Mouse (Mus musculus) midbrain, embryonic 12.5 days (tissue): Measurements from ENCODE around the gene Ang5. TPM values are rescaled to one million over a fixed set of nuclear protein-coding genes. Genes with fewer than 3 reads are reported as not detected.
"Not testable (repeated sequence)": the region's sequence is repeated elsewhere in the genome, so short reads cannot be mapped to it uniquely, and the experiment has no call there.

Experiments used
- ATAC-seq: fragments of 200-750 bp; cut with Nextera tagmentation; 2 replicates; pipeline ENCODE4 v1.8.0; 2017; ENCODE audit warnings: low read depth, moderate TSS enrichment, moderate library complexity; ENCODE audit not compliant: low FRiP score
- H3K27ac ChIP-seq: fragments of 300-500 bp; sonication (generic); replicated peaks from 2 replicates; pipeline ENCODE4 v1.5.1; 2016; ENCODE audit warnings: mild to moderate bottlenecking
- H3K27me3 ChIP-seq: fragments of 300-500 bp; sonication (generic); 2 replicates; pipeline ENCODE4 v1.6.1; 2016; ENCODE audit warnings: mild to moderate bottlenecking
- H3K36me3 ChIP-seq: fragments of 300-500 bp; sonication (generic); 2 replicates; pipeline ENCODE4 v1.6.1; 2016
- H3K4me1 ChIP-seq: fragments of 300-500 bp; sonication (generic); 2 replicates; pipeline ENCODE4 v1.6.1; 2016
- H3K4me2 ChIP-seq: fragments of 300-500 bp; sonication (generic); replicated peaks from 2 replicates; pipeline ENCODE4 v1.6.1; 2016; ENCODE audit warnings: mild to moderate bottlenecking, moderate library complexity
- H3K4me3 ChIP-seq: fragments of 300-500 bp; sonication (generic); 2 replicates; pipeline ENCODE4 v1.5.1; 2016; ENCODE audit warnings: mild to moderate bottlenecking
- H3K9ac ChIP-seq: fragments of 300-500 bp; sonication (generic); replicated peaks from 2 replicates; pipeline ENCODE4 v1.6.1; 2016; ENCODE audit warnings: mild to moderate bottlenecking, moderate library complexity
- H3K9me3 ChIP-seq: fragments of 300-500 bp; sonication (generic); 2 replicates; pipeline ENCODE4 v1.6.1; 2016; ENCODE audit warnings: mild to moderate bottlenecking
- WGBS: fragments of 180-500 bp; shearing (Covaris S2); methylation state at CpG from one replicate; pipeline ENCODE4 v1.1.7; 2016; 5-methylcytosine and 5-hydroxymethylcytosine counted together
- polyA plus RNA-seq: library from polyadenylated mRNA; unstranded; fragments of >200 nt; fragmentation: Nextera tagmentation; extraction: Ambion mirVana; gene quantifications from 2 replicates; pipeline ENCODE4 v1.2.1, GENCODE M21; 2016

The Ang5 gene
- polyA plus RNA-seq, 1 experiment from 2014 or later, result not detected

DNA sequence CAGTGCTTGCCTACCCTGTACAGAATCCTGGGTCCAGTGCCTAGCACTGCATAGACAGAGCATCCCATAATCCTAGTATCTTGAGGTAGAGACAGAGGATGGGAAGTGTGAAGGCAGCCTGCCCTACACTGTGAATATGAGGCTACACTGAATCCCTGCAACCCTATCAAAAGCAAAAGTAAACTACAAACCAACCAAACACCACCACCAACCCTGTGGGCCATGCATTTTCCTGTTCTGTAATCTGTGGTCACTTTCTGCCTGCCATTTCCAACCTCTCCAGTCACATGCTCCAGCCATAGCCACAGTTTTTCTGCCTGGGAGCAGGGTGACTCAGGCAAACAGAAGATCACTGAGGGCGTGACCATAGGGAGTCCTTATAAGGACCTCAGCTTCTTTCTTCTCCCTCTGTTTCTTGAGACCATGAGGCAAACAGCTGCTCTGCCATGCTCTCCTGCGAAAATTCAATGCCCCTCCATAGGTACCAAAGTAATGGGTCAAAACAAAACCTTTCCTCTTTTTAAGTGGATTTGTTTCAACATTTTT, 41.7 kb downstream of the Ang5 start:
- ATAC-seq, H3K4me3 ChIP-seq, H3K9me3 ChIP-seq, H3K4me1 ChIP-seq, H3K4me2 ChIP-seq, H3K27ac ChIP-seq, H3K9ac ChIP-seq, H3K36me3 ChIP-seq, H3K27me3 ChIP-seq: not testable (repeated sequence)
- WGBS, result 80% methylated on average over 2 of the region's 2 CpGs

DNA sequence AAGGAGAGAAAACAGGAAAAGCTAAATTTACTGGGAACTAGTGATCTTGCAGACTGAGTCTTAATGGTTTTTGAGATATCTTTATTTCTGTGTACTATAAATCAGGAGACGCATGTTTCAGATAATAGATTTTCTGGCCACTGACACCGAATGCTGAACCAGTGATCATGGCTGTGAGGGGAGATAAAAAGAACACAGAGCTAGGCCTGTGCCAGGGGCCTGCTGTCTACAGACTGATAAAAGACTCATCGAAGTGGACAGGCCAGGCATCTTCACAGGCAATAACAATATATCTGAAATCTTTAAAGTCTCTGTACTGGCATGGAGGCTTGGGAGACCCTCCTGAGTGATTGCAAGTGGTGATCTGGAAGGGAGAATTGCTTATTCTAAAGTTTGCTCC, 44.7 kb downstream of the Ang5 start:
- ATAC-seq, result no peak
- Histone ChIP-seq H3K27me3 (no peaks in the 10 kb centered on the region), H3K36me3 (no peaks in the 10 kb centered on the region), H3K4me2 (no peak overlapping the region), H3K4me3 (no peak overlapping the region), H3K9me3 (no peaks in the 10 kb centered on the region), H3K9ac (no peak overlapping the region), H3K4me1 (no peaks in the 10 kb centered on the region), H3K27ac (no peak overlapping the region)
- 91% methylated on average over 3 of the region's 3 CpGs for WGBS

DNA sequence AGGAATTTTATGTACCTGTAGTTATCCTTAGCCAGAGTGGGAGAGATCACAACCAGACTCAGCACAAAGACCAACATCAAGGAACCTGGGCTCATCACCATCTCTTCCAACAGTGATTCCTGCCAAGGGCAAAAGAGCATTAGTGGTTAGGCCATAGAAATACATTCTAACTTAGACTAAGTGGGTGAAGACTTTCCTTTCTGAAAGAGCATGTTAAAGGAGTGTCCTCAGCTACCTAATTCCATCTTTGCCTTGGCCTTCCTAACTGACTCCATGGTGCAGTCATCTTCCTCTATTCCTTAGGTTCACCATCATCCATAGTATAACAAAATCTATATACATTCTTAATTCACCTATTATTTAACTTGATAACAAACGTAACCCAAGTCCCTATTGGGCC, 45.3 kb downstream of the Ang5 start, which contains the start of gene Ang6:
Gene Ang6, minus strand, starts transcription at position 101 of the 400 bp plus-strand sequence.
- Histone ChIP-seq H3K9me3 (no peaks in the 10 kb centered on the region), H3K9ac (no peak within 1 kb of the TSS), H3K36me3 (no peaks in the 10 kb centered on the region), H3K4me1 (no peaks in the 10 kb centered on the region), H3K4me2 (no peak within 1 kb of the TSS), H3K27me3 (no peaks in the 10 kb centered on the region), H3K4me3 (no peak within 1 kb of the TSS), H3K27ac (no peak within 1 kb of the TSS)
- no peak for ATAC-seq
- 75% methylated on average over 1 of the region's 1 CpGs for WGBS

DNA sequence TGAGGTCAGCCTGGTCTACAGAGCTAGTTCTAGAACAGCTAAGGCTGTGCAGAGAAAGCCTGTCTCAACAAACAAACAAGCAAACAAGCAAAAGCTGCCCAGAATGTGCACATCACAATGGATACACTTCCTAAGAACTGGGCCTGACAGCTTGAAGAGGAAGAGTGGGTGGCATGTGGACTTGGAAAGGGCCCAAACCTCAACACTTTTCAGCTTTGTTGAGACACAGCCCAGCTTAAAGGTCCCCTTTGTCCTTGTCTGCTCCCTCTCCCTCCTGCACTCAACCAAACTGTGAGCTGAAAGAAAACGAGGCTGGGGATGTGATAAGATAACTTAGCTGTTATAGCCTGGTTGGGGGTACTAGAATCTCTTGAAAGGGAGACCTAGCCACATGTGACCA, 51.2 kb downstream of the Ang5 start:
- not testable (repeated sequence) for H3K27ac ChIP-seq, H3K9me3 ChIP-seq, H3K4me1 ChIP-seq, ATAC-seq, H3K4me2 ChIP-seq, H3K36me3 ChIP-seq, H3K9ac ChIP-seq, H3K4me3 ChIP-seq, H3K27me3 ChIP-seq
- WGBS, result no CpG with 5 or more reads among the region's 1 CpGs

DNA sequence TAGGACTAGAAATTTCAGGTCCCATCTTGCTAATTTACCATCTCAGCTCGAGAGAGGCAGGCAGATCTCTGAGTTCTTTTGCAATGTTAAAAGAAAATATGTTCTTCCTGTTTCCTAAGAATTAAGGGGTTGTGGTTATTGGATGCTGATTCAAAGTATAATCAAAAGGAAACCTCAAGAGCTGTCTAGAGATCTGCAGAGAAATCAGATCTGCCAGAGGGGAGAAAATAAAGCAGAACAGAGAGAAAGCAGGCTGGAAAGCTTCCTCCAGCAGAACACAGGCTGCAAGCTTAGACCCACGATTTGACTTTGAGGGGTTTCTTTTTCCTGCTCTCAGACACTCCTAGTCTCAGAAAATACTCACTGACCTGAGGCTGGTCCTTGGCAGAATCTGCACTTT, 52.8 kb downstream of the Ang5 start:
- not testable (repeated sequence) for H3K27ac ChIP-seq, H3K4me3 ChIP-seq, H3K36me3 ChIP-seq, H3K9ac ChIP-seq, H3K4me1 ChIP-seq, ATAC-seq, H3K4me2 ChIP-seq, H3K27me3 ChIP-seq, H3K9me3 ChIP-seq
- WGBS, result 51% methylated on average over 2 of the region's 2 CpGs

Other genes starting within 250 kb of the Ang5 start
- gene Gm16506, start 229.6 kb upstream of the Ang5 start, polyA plus RNA-seq, result not detected in 2 replicates
- not detected in 2 replicates for gene Gm6526, start 209.2 kb upstream of the Ang5 start, polyA plus RNA-seq
- gene Gm8180, start 172.3 kb upstream of the Ang5 start, polyA plus RNA-seq, result not detected in 2 replicates
- gene Ear1, start 81.6 kb upstream of the Ang5 start, polyA plus RNA-seq, result not detected in 2 replicates
- gene Ear10, start 33.5 kb upstream of the Ang5 start, polyA plus RNA-seq, result not detected in 2 replicates
- gene Gm8113, start 31.7 kb upstream of the Ang5 start, polyA plus RNA-seq, result 3.9 and 4.3 TPM in 2 replicates
- gene Ang6, start 45.2 kb downstream of the Ang5 start, polyA plus RNA-seq, result not detected in 2 replicates
- not detected in 2 replicates for gene Ear2, start 145.6 kb downstream of the Ang5 start, polyA plus RNA-seq
- gene Gm3327, start 166.8 kb downstream of the Ang5 start, polyA plus RNA-seq, result not detected in 2 replicates
- not detected in 2 replicates for gene Gm8212, start 240.6 kb downstream of the Ang5 start, polyA plus RNA-seq